Mouse (Mus musculus) megakaryocyte progenitor cell, adult 5-6 weeks (primary cell): Measurements from ENCODE around the gene Ceacam20. TPM values are rescaled to one million over a fixed set of nuclear protein-coding genes. Genes with fewer than 3 reads are reported as not detected.
A peak's percentile ranks its signal among the peaks of the same experiment; 100 is the strongest.
"Not testable (repeated sequence)": the region's sequence is repeated elsewhere in the genome, so short reads cannot be mapped to it uniquely, and the experiment has no call there.

ENCODE experiments used
- ATAC-seq: replicated peaks from 2 replicates; pipeline ENCODE4 v1.8.0; 2016; ENCODE audit warnings: mild to moderate bottlenecking, moderate TSS enrichment, inconsistent platforms; ENCODE audit not compliant: poor library complexity
- total RNA-seq, 2 experiments: library from RNA; stranded (forward) in 1 of 2; stranded (reverse) in 1 of 2; fragments of 157-497, 149-512 nt in 1 of 2; fragments of 200-1000 nt in 1 of 2; gene quantifications; 2 replicates each; pipeline versions ENCODE4 v1.2.3 to v1.2.4; 2015 to 2017

The Ceacam20 gene
- total RNA-seq, 2 experiments from 2014 or later, result not detected

- ATAC-seq, result peak; percentile 93
These were observed 19.2 kb upstream of the Ceacam20 start for GRCm38 (mm10) chr7:19945821-19946515.

- ATAC-seq, result no peak
These were observed 16.3 kb upstream of the Ceacam20 start for GRCm38 (mm10) chr7:19948956-19949355.

- ATAC-seq, result no peak
These were observed 15.2 kb upstream of the Ceacam20 start for GRCm38 (mm10) chr7:19949996-19950395.

GRCm38 (mm10) chr7:19950589-19950988 is 14.6 kb upstream of the Ceacam20 start, which contains the start of gene Igsf23:
Gene Igsf23 (minus strand): TSS chr7:19950756.
- ATAC-seq, result no peak

GRCm38 (mm10) chr7:19952320-19952986 is 12.8 kb upstream of the Ceacam20 start:
- ATAC-seq, result no peak

- ATAC-seq, result no peak
These were observed 12.2 kb upstream of the Ceacam20 start for GRCm38 (mm10) chr7:19953054-19953453.

- no peak for ATAC-seq
These were observed 9.4 kb upstream of the Ceacam20 start for GRCm38 (mm10) chr7:19955861-19956260.

- peak; percentile 99 for ATAC-seq
These were observed 8.9 kb upstream of the Ceacam20 start for GRCm38 (mm10) chr7:19956341-19956781.

- ATAC-seq, result no peak
These were observed 2.8 kb upstream of the Ceacam20 start for GRCm38 (mm10) chr7:19962423-19962822.

GRCm38 (mm10) chr7:19969106-19969505 is 3.9 kb downstream of the Ceacam20 start:
- ATAC-seq, result no peak

GRCm38 (mm10) chr7:19969541-19970090 is 4.4 kb downstream of the Ceacam20 start:
- 0 out of 2 replicates have a peak, but pooled peaks have one; percentile 26 for ATAC-seq

GRCm38 (mm10) chr7:19970196-19970595 is 5.0 kb downstream of the Ceacam20 start:
- ATAC-seq, result no peak

- no peak for ATAC-seq
These were observed 6.3 kb downstream of the Ceacam20 start for GRCm38 (mm10) chr7:19971516-19971915.

- not testable (repeated sequence) for ATAC-seq
These were observed 26.0 kb downstream of the Ceacam20 start, which contains the start of gene Nlrp9b for GRCm38 (mm10) chr7:19991165-19991564. Gene Nlrp9b (plus strand): TSS chr7:19991465.

- not testable (repeated sequence) for ATAC-seq
These were observed 31.5 kb downstream of the Ceacam20 start for GRCm38 (mm10) chr7:19996721-19997120.

- no peak for ATAC-seq
These were observed 44.8 kb downstream of the Ceacam20 start for GRCm38 (mm10) chr7:20009987-20010386.

Other genes with a start within 250 kb of the Ceacam20 start
- gene Tomm40, start 250.0 kb upstream of the Ceacam20 start, total RNA-seq (2015), result 61.5 and 62.2 TPM in 2 replicates
- 42.5 and 50.8 TPM in 2 replicates for gene Tomm40, start 250.0 kb upstream of the Ceacam20 start, total RNA-seq (2017)
- gene Nectin2, start 214.9 kb upstream of the Ceacam20 start, total RNA-seq (2015), result 0.95 and 2.2 TPM in 2 replicates
- 0.78 and 1.0 TPM in 2 replicates for gene Nectin2, start 214.9 kb upstream of the Ceacam20 start, total RNA-seq (2017)
- not detected in 2 replicates for gene Bcam, start 194.4 kb upstream of the Ceacam20 start, total RNA-seq (2015)
- not detected in 2 replicates for gene Bcam, start 194.4 kb upstream of the Ceacam20 start, total RNA-seq (2017)
- not detected in 2 replicates for gene Cblc, start 168.6 kb upstream of the Ceacam20 start, total RNA-seq (2015)
- gene Cblc, start 168.6 kb upstream of the Ceacam20 start, total RNA-seq (2017), result not detected in 2 replicates
- 6.3 and 11.5 TPM in 2 replicates for gene Bcl3, start 142.6 kb upstream of the Ceacam20 start, total RNA-seq (2015)
- gene Bcl3, start 142.6 kb upstream of the Ceacam20 start, total RNA-seq (2017), result 1.6 and 4.6 TPM in 2 replicates
- not detected in 2 replicates for gene Gm19345, start 113.4 kb upstream of the Ceacam20 start, total RNA-seq (2015)
- not detected in 2 replicates for gene Gm19345, start 113.4 kb upstream of the Ceacam20 start, total RNA-seq (2017)
- not detected in 2 replicates for gene Ceacam16, start 104.1 kb upstream of the Ceacam20 start, total RNA-seq (2015)
- gene Ceacam16, start 104.1 kb upstream of the Ceacam20 start, total RNA-seq (2017), result not detected in 2 replicates
- gene Ceacam19, start 77.4 kb upstream of the Ceacam20 start, total RNA-seq (2015), result not detected in 2 replicates
- 0.03 TPM in 1 of 2 replicates, not detected in the other for gene Ceacam19, start 77.4 kb upstream of the Ceacam20 start, total RNA-seq (2017)
- gene Pvr, start 44.3 kb upstream of the Ceacam20 start, total RNA-seq (2015), result 10.2 and 13.0 TPM in 2 replicates
- 7.5 and 9.7 TPM in 2 replicates for gene Pvr, start 44.3 kb upstream of the Ceacam20 start, total RNA-seq (2017)
- gene Igsf23, start 14.7 kb upstream of the Ceacam20 start, total RNA-seq (2015), result not detected in 2 replicates
- gene Igsf23, start 14.7 kb upstream of the Ceacam20 start, total RNA-seq (2017), result not detected in 2 replicates
- gene Nlrp9b, start 26.1 kb downstream of the Ceacam20 start, total RNA-seq (2015), result not detected in 2 replicates
- gene Nlrp9b, start 26.1 kb downstream of the Ceacam20 start, total RNA-seq (2017), result not detected in 2 replicates
- gene Vmn1r91, start 134.3 kb downstream of the Ceacam20 start, total RNA-seq (2015), result not detected in 2 replicates
- not detected in 2 replicates for gene Vmn1r91, start 134.3 kb downstream of the Ceacam20 start, total RNA-seq (2017)
- not detected in 2 replicates for gene Gm16442, start 157.2 kb downstream of the Ceacam20 start, total RNA-seq (2015)
- not detected in 2 replicates for gene Gm16442, start 157.2 kb downstream of the Ceacam20 start, total RNA-seq (2017)
- not detected in 2 replicates for gene Vmn1r93, start 173.7 kb downstream of the Ceacam20 start, total RNA-seq (2015)
- gene Vmn1r93, start 173.7 kb downstream of the Ceacam20 start, total RNA-seq (2017), result not detected in 2 replicates
- not detected in 2 replicates for gene Vmn1r94, start 203.0 kb downstream of the Ceacam20 start, total RNA-seq (2015)
- not detected in 2 replicates for gene Vmn1r94, start 203.0 kb downstream of the Ceacam20 start, total RNA-seq (2017)
- not detected in 2 replicates for gene Vmn1r95, start 228.3 kb downstream of the Ceacam20 start, total RNA-seq (2015)
- not detected in 2 replicates for gene Vmn1r95, start 228.3 kb downstream of the Ceacam20 start, total RNA-seq (2017)
- gene Gm6164, start 240.2 kb downstream of the Ceacam20 start, total RNA-seq (2015), result not detected in 2 replicates
- gene Gm6164, start 240.2 kb downstream of the Ceacam20 start, total RNA-seq (2017), result not detected in 2 replicates